Mouse (Mus musculus) adipose tissue, adult 10 weeks (tissue): ENCODE measurements around the gene Tmbim7. TPM values are rescaled to one million over a fixed set of nuclear protein-coding genes. Genes with fewer than 3 reads are reported as not detected.

Source experiments
- polyA plus RNA-seq: library from polyadenylated mRNA; stranded (reverse); fragments of 350-450 nt; fragmentation: Illumina TruSeq; extraction: RNeasy Lipid Tissue Mini Kit (QIAGEN cat#74804); gene quantifications from one replicate; pipeline ENCODE4 v1.2.3, GENCODE M21; 2014; ENCODE audit warnings: low read depth, low replicate concordance

Gene Tmbim7
- 5.0 TPM for polyA plus RNA-seq

GRCm38 (mm10) chr5:3650881-3651280 is at the start of gene Tmbim7:
Gene Tmbim7, plus strand, starts transcription at chr5:3651181.

GRCm38 (mm10) chr5:3657085-3657484 is 6.1 kb downstream of the Tmbim7 start, which contains the start of gene Gatad1:
Gene Gatad1, minus strand, starts transcription at chr5:3657185.

Other genes starting within 250 kb of the Tmbim7 start
- gene Fam133b, start 107.3 kb upstream of the Tmbim7 start, polyA plus RNA-seq: 29.0 TPM
- gene 1700109H08Rik, start 79.6 kb upstream of the Tmbim7 start, polyA plus RNA-seq: 6.0 TPM
- gene Pex1, start 55.1 kb upstream of the Tmbim7 start, polyA plus RNA-seq: 22.2 TPM
- 9.6 TPM for gene Rbm48, start 54.6 kb upstream of the Tmbim7 start, polyA plus RNA-seq
- gene Gatad1, start 6.0 kb downstream of the Tmbim7 start, polyA plus RNA-seq: 80.5 TPM
- 13.6 TPM for gene Ankib1, start 151.7 kb downstream of the Tmbim7 start, polyA plus RNA-seq
- gene Krit1, start 152.0 kb downstream of the Tmbim7 start, polyA plus RNA-seq: 23.5 TPM
- gene Lrrd1, start 194.0 kb downstream of the Tmbim7 start, polyA plus RNA-seq: 0.60 TPM
- 5.5 TPM for gene Mterf1a, start 242.8 kb downstream of the Tmbim7 start, polyA plus RNA-seq